Mouse (Mus musculus): ENCODE data around the gene Gm20716.

Gm20716 gene

GRCm38 (mm10) chr2:168230026-168230728 is at the start of gene Gm20716, which contains the start of the genes Dpm1 and Mocs3:
TSS of gene Gm20716 (minus strand) at chr2:168230364.
TSS of gene Dpm1 (minus strand) at chr2:168230591.
TSS of gene Mocs3 (plus strand) at chr2:168230622.
- DNase-seq (ENCODE audit: extremely low read depth, low read depth): peak; percentile 72

GRCm38 (mm10) chr2:168274374-168274935 is 44.3 kb upstream of the Gm20716 start:
- no peak for DNase-seq (ENCODE audit: extremely low read depth, low read depth)

- peak; percentile 20 for DNase-seq (ENCODE audit: extremely low read depth, low read depth)
Measured at GRCm38 (mm10) chr2:168273387-168273786, 43.2 kb upstream of the Gm20716 start.

GRCm38 (mm10) chr2:168268033-168268432 is 37.9 kb upstream of the Gm20716 start:
- no peak for DNase-seq (ENCODE audit: extremely low read depth, low read depth)

- no peak for DNase-seq (ENCODE audit: extremely low read depth, low read depth)
Measured at GRCm38 (mm10) chr2:168260900-168261299, 30.7 kb upstream of the Gm20716 start.

- DNase-seq (ENCODE audit: extremely low read depth, low read depth): no peak
Measured at GRCm38 (mm10) chr2:168260124-168260523, 30.0 kb upstream of the Gm20716 start.

GRCm38 (mm10) chr2:168259046-168259445 is 28.9 kb upstream of the Gm20716 start:
- no peak for DNase-seq (ENCODE audit: extremely low read depth, low read depth)

GRCm38 (mm10) chr2:168257188-168257587 is 27.0 kb upstream of the Gm20716 start:
- DNase-seq (ENCODE audit: extremely low read depth, low read depth): no peak

- no peak for DNase-seq (ENCODE audit: extremely low read depth, low read depth)
Measured at GRCm38 (mm10) chr2:168256506-168256905, 26.3 kb upstream of the Gm20716 start.

- no peak for DNase-seq (ENCODE audit: extremely low read depth, low read depth)
Measured at GRCm38 (mm10) chr2:168253822-168254221, 23.7 kb upstream of the Gm20716 start.

- no peak for DNase-seq (ENCODE audit: extremely low read depth, low read depth)
Measured at GRCm38 (mm10) chr2:168252639-168253292, 22.6 kb upstream of the Gm20716 start.

- peak; percentile 46 for DNase-seq (ENCODE audit: extremely low read depth, low read depth)
Measured at GRCm38 (mm10) chr2:168250270-168250669, 20.1 kb upstream of the Gm20716 start.

GRCm38 (mm10) chr2:168248856-168249245 is 18.7 kb upstream of the Gm20716 start:
- DNase-seq (ENCODE audit: extremely low read depth, low read depth): peak; percentile 33

- no peak for DNase-seq (ENCODE audit: extremely low read depth, low read depth)
Measured at GRCm38 (mm10) chr2:168248167-168248855, 18.1 kb upstream of the Gm20716 start.

GRCm38 (mm10) chr2:168245571-168245970 is 15.4 kb upstream of the Gm20716 start:
- DNase-seq (ENCODE audit: extremely low read depth, low read depth): no peak

GRCm38 (mm10) chr2:168243278-168243677 is 13.1 kb upstream of the Gm20716 start:
- DNase-seq (ENCODE audit: extremely low read depth, low read depth): no peak

- DNase-seq (ENCODE audit: extremely low read depth, low read depth): no peak
Measured at GRCm38 (mm10) chr2:168242841-168243240, 12.7 kb upstream of the Gm20716 start.

- DNase-seq (ENCODE audit: extremely low read depth, low read depth): no peak
Measured at GRCm38 (mm10) chr2:168238335-168238734, 8.2 kb upstream of the Gm20716 start.

- no peak for DNase-seq (ENCODE audit: extremely low read depth, low read depth)
Measured at GRCm38 (mm10) chr2:168233286-168233685, 3.1 kb upstream of the Gm20716 start.

GRCm38 (mm10) chr2:168231471-168231829 is 1.3 kb upstream of the Gm20716 start:
- no peak for DNase-seq (ENCODE audit: extremely low read depth, low read depth)

- DNase-seq (ENCODE audit: extremely low read depth, low read depth): no peak
Measured at GRCm38 (mm10) chr2:168230773-168231470, 758 bp upstream of the Gm20716 start.
